28 mouse cellular contexts compared by ENCODE assay signal in genomic region chrX:11597548-11597947, GRCm38 (mm10).
DNase-seq lines count a peak whose midpoint lies in the region; ATAC-seq and TF ChIP-seq lines count a peak whose summit lies in the region.
"Had no signal": no experiment of that assay in that cellular context is flagged by ENCODE, and none has a peak within 500 bp of the region (broad histone marks: within the 10 kb centered on the region; RNA-seq: fewer than 3 reads in every experiment).

No protein-coding gene starts in this region.

- ATAC-seq in frontal cortex, adult (ENCODE audit: low TSS enrichment) = peak; percentile 50
- ATAC-seq: CD4-positive, CD25-positive, alpha-beta regulatory T cell, adult 4 months; liver, embryonic 12.5 days; liver, postnatal 0 days; midbrain, embryonic 16.5 days had no signal

- WGBS in limb, embryonic 10.5 days = 81% methylated on average over 7 of the region's 7 CpGs

- no peaks in the 10 kb centered on the region for H3K9me3 ChIP-seq in limb, embryonic 10.5 days (replicated peaks)
- H3K9me3 ChIP-seq: embryonic facial prominence, embryonic 12.5 days; hindbrain, embryonic 13.5 days; liver, embryonic 12.5 days had no signal

- TF ChIP-seq POLR2A in brain, embryonic 14.5 days (IDR thresholded peaks at IDR 0.05; ENCODE audit: borderline replicate concordance, extremely low read depth, insufficient read depth, insufficient read length, poor library complexity, severe bottlenecking) = no peak

- no peak for TF ChIP-seq CTCF in left cerebral cortex, adult 2 months (IDR thresholded peaks at IDR 0.05)
- TF ChIP-seq CTCF in brain, embryonic 14.5 days (IDR thresholded peaks at IDR 0.05; ENCODE audit: borderline replicate concordance, extremely low read depth, insufficient read depth, insufficient read length) = no peak

- H3K4me1 ChIP-seq in limb, embryonic 10.5 days = no peaks in the 10 kb centered on the region
- H3K4me1 ChIP-seq: embryonic facial prominence, embryonic 12.5 days; heart, embryonic 12.5 days; hindbrain, embryonic 13.5 days; liver, embryonic 12.5 days had no signal

- H3K4me3 ChIP-seq in left cerebral cortex, adult 2 months = no peak overlapping the region
- no peak overlapping the region for H3K4me3 ChIP-seq in limb, embryonic 10.5 days
- H3K4me3 ChIP-seq: embryonic facial prominence, embryonic 12.5 days; heart, adult 2 months; heart, embryonic 12.5 days; hindbrain, embryonic 13.5 days; layer of hippocampus, adult 2 months; liver, embryonic 12.5 days had no signal

- H3K27ac ChIP-seq in left cerebral cortex, adult 2 months = no peak overlapping the region
- no peak overlapping the region for H3K27ac ChIP-seq in limb, embryonic 10.5 days
- H3K27ac ChIP-seq: embryonic facial prominence, embryonic 12.5 days; heart, adult 2 months; hindbrain, embryonic 13.5 days; layer of hippocampus, adult 2 months; liver, embryonic 12.5 days; stomach, postnatal 0 days had no signal

- H3K27me3 ChIP-seq in limb, embryonic 10.5 days (ENCODE audit: low read depth, poor library complexity, severe bottlenecking) = peaks cover 100% of the 10 kb centered on the region

- intact Hi-C loops in left cerebral cortex, postnatal 25 days (cut with DNase I) = no loop called here
- intact Hi-C loops in left cerebral cortex, adult 2 months (cut with DNase I) = no loop called here

- no peaks in the 10 kb centered on the region for H3K36me3 ChIP-seq in limb, embryonic 10.5 days
- H3K36me3 ChIP-seq: embryonic facial prominence, embryonic 12.5 days; heart, embryonic 12.5 days; hindbrain, embryonic 13.5 days; liver, embryonic 12.5 days had no signal

- no peak for DNase-seq in frontal cortex, postnatal 14 days (ENCODE audit: low spot score in 2 of 2)
- peak; percentile 11 to 40 for DNase-seq in left cerebral cortex, postnatal 25 days (ENCODE audit: low spot score in 2 of 2)
- DNase-seq in left cerebral cortex, adult 2 months (ENCODE audit: extremely low spot score in 1 of 2, low spot score in 2 of 2) = no peak
- peak; percentile 55 for DNase-seq in brain, embryonic 14.5 days (ENCODE audit: low read depth)
- DNase-seq in right cerebral cortex, postnatal 4 days = peak; percentile 21
- DNase-seq in limb, embryonic 10.5 days (ENCODE audit: low spot score) = no peak
- DNase-seq: adrenal gland, adult 2 months; adrenal gland, postnatal 36 days; cerebellum, adult 11 months; cerebellum, adult 9-10 months; embryo, embryonic 11 days; heart, adult 2 months; heart, postnatal 4 days; kidney, adult 11 months; kidney, postnatal 36 days; liver, postnatal 0 days; lung, postnatal 36 days; thymus, adult 2 months; thymus, postnatal 36 days had no signal

Comparison
In these comparisons a context has a peak if more than half of its experiments do, and no peak if none do; other contexts are left out.
1. DNase-seq: peak in left cerebral cortex, postnatal 25 days (2 of 2), brain, embryonic 14.5 days (single experiment) and right cerebral cortex, postnatal 4 days (single experiment); none in frontal cortex, postnatal 14 days (0 of 2), left cerebral cortex, adult 2 months (0 of 2) and limb, embryonic 10.5 days (single experiment).